Mouse (Mus musculus) urinary bladder, adult 2 months (tissue): ENCODE measurements around the gene Tor4a. TPM values are rescaled to one million over a fixed set of nuclear protein-coding genes. Genes with fewer than 3 reads are reported as not detected.

Experiments used
- DNase-seq: peaks from one replicate; pipeline ENCODE4 v3.0.0; 2022; ENCODE audit warnings: low spot score
- polyA plus RNA-seq: library from polyadenylated mRNA; depleted of rRNA; stranded (reverse); fragments of >200 nt; gene quantifications from 2 replicates; pipeline ENCODE4 v1.2.3, GENCODE M21; 2012

The Tor4a gene
- polyA plus RNA-seq, 1 experiment = 25.3 TPM

GRCm38 (mm10) chr2:25224766-25225752 lies 28.4 kb upstream of the Tor4a start:
- peak; percentile 89 for DNase-seq

- DNase-seq = no peak
Observed at GRCm38 (mm10) chr2:25224492-25224765, 27.7 kb upstream of the Tor4a start, which contains the start of gene Tubb4b. Gene Tubb4b (minus strand): TSS chr2:25224702.

- DNase-seq = peak; percentile 87
Observed at GRCm38 (mm10) chr2:25223681-25224491, 27.2 kb upstream of the Tor4a start.

- no peak for DNase-seq
Observed at GRCm38 (mm10) chr2:25221331-25221772, 24.7 kb upstream of the Tor4a start.

GRCm38 (mm10) chr2:25218445-25218844 lies 21.8 kb upstream of the Tor4a start, which contains the start of gene Fam166a:
Gene Fam166a (plus strand): TSS chr2:25218745.
- no peak for DNase-seq

GRCm38 (mm10) chr2:25217666-25218065 lies 21.0 kb upstream of the Tor4a start:
- no peak for DNase-seq

- no peak for DNase-seq
Observed at GRCm38 (mm10) chr2:25214444-25214843, 17.8 kb upstream of the Tor4a start, which contains the start of gene Stpg3. Gene Stpg3 (minus strand): TSS chr2:25214637.

- DNase-seq = no peak
Observed at GRCm38 (mm10) chr2:25213266-25213865, 16.7 kb upstream of the Tor4a start.

- DNase-seq = peak; percentile 85
Observed at GRCm38 (mm10) chr2:25211121-25211670, 14.5 kb upstream of the Tor4a start, which contains the start of gene Nelfb. Gene Nelfb (minus strand): TSS chr2:25211489.

- DNase-seq = no peak
Observed at GRCm38 (mm10) chr2:25210686-25211085, 14.0 kb upstream of the Tor4a start.

GRCm38 (mm10) chr2:25207593-25207992 lies 10.9 kb upstream of the Tor4a start:
- DNase-seq = no peak

GRCm38 (mm10) chr2:25203631-25204214 lies 7.0 kb upstream of the Tor4a start:
- DNase-seq = no peak

- DNase-seq = no peak
Observed at GRCm38 (mm10) chr2:25200631-25201030, 3.9 kb upstream of the Tor4a start.

- no peak for DNase-seq
Observed at GRCm38 (mm10) chr2:25197946-25198345, 1.3 kb upstream of the Tor4a start.

GRCm38 (mm10) chr2:25197191-25197590 lies 505 bp upstream of the Tor4a start:
- DNase-seq = no peak

GRCm38 (mm10) chr2:25195211-25196156 lies 1.2 kb downstream of the Tor4a start:
- DNase-seq = no peak

- DNase-seq = no peak
Observed at GRCm38 (mm10) chr2:25194486-25195171, 2.1 kb downstream of the Tor4a start.

- DNase-seq = no peak
Observed at GRCm38 (mm10) chr2:25194006-25194405, 2.7 kb downstream of the Tor4a start.

GRCm38 (mm10) chr2:25193330-25193770 lies 3.3 kb downstream of the Tor4a start:
- no peak for DNase-seq
